Mouse (Mus musculus): Measurements from ENCODE around the gene Fam72a. TPM values are rescaled to one million over a fixed set of nuclear protein-coding genes. Genes with fewer than 3 reads are reported as not detected.
A peak's percentile ranks its signal among the peaks of the same experiment; 100 is the strongest.

Gene Fam72a
- polyA plus RNA-seq, 1 experiment from 2014 or later: 5.1 TPM

GRCm38 (mm10) chr1:131523794-131524193, 3.9 kb upstream of the Fam72a start:
- Histone ChIP-seq H3K36me3 (replicated peaks; ENCODE audit: control insufficient read depth, insufficient read depth, low read depth, low read length) (no peaks in the 10 kb centered on the region), H3K4me2 (ENCODE audit: low read depth, low read length) (peak overlapping the region; percentile 14; the same call in 1 of the 2 replicates), H3K27me3 (ENCODE audit: control insufficient read depth, insufficient read depth, low read length) (no peaks in the 10 kb centered on the region), H3K9ac (replicated peaks; ENCODE audit: low read length) (no peak overlapping the region), H3K27ac (replicated peaks; ENCODE audit: low read depth, low read length) (no peak overlapping the region), H3K9me3 (replicated peaks; ENCODE audit: control insufficient read depth, low read length) (no peaks in the 10 kb centered on the region), H3K4me3 (ENCODE audit: low read depth, low read length) (peak overlapping the region; percentile 3; the same call in 1 of the 2 replicates), H3K4me1 (ENCODE audit: control insufficient read depth, insufficient read depth, low read length) (peaks cover 5% of the 10 kb centered on the region; the same call in 1 of the 2 replicates)
- DNase-seq (ENCODE audit: low spot score) (no peak), ATAC-seq (replicated peaks; ENCODE audit: insufficient number of reproducible peaks, low FRiP score, low TSS enrichment, low read depth) (no peak)
- WGBS: 34% methylated on average over 3 of the region's 3 CpGs

DNA sequence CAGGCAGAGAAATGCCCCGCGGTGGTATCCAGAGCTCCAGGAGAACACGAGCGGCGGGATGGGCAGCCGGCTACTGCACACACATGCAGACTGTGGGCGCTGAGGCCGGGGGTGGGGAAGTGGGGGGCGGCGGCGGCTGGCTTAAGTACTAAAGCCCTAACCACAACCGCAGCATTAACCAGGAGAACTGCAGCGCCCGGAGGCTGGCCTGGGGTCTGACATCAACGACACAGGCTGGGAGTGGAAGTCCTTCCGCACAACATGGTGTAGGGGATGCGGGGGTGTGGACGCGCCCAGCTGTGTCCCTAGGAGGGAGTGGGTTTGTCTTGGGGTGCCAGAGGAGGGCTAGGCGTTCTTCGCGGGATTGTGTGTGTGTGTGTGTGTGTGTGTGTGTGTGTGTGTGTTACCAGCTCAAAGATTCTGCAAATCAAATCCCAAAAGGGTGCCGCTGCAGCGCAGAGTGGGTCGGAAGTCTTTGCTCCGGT, 2.6 kb upstream of the Fam72a start:
- H3K27ac ChIP-seq (replicated peaks; ENCODE audit: low read depth, low read length): no peak overlapping the region
- DNase-seq (ENCODE audit: low spot score) (peak; percentile 46), ATAC-seq (replicated peaks; ENCODE audit: insufficient number of reproducible peaks, low FRiP score, low TSS enrichment, low read depth) (no peak)
- peak overlapping the region; percentile 80 for H3K4me3 ChIP-seq (ENCODE audit: low read depth, low read length)
- H3K27me3 ChIP-seq (ENCODE audit: control insufficient read depth, insufficient read depth, low read length): no peaks in the 10 kb centered on the region
- H3K9ac ChIP-seq (replicated peaks; ENCODE audit: low read length): peak overlapping the region; percentile 89
- peaks cover 6% of the 10 kb centered on the region; the same call in 1 of the 2 replicates for H3K4me1 ChIP-seq (ENCODE audit: control insufficient read depth, insufficient read depth, low read length)
- under 1% methylated on average over 26 of the region's 26 CpGs for WGBS
- H3K9me3 ChIP-seq (replicated peaks; ENCODE audit: control insufficient read depth, low read length): no peaks in the 10 kb centered on the region
- H3K36me3 ChIP-seq (replicated peaks; ENCODE audit: control insufficient read depth, insufficient read depth, low read depth, low read length): no peaks in the 10 kb centered on the region
- peak overlapping the region; percentile 92 for H3K4me2 ChIP-seq (ENCODE audit: low read depth, low read length)

DNA sequence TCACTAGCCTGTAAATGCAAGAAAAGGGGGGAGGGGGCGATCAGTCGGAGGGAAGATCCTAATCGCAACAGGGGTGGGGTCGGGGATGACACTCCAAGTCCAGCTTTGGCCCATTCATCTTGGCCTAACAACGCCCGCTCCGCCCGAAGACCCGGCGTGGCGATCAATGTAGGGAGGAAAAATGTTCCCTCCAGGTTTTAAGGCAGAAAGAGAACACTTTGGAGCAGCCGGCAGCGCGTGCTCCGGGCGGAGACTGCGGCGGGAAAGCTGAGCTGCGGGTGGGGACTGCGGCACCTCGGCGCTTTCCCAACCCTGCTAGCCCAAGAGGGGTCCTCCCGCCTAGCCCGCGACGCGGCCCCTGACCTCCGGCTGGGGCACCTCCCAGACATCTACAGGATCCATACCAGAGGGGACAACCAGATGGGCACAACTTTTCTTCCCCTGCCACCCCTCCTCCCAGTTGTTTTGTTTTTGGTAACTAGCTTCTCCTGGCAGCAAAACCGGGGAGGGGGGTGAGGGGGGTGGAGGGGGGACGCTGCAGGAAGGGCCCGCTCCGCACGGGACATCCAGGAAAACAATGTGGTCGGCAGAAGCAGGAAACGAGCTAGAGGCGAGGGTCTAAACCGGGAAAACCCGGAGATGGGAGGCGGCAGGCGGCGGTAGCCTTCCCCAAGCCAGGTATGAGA, 2.0 kb upstream of the Fam72a start:
- no peaks in the 10 kb centered on the region for H3K9me3 ChIP-seq (replicated peaks; ENCODE audit: control insufficient read depth, low read length)
- H3K36me3 ChIP-seq (replicated peaks; ENCODE audit: control insufficient read depth, insufficient read depth, low read depth, low read length): no peaks in the 10 kb centered on the region
- H3K27ac ChIP-seq (replicated peaks; ENCODE audit: low read depth, low read length): peak overlapping the region; percentile 87
- ATAC-seq (replicated peaks; ENCODE audit: insufficient number of reproducible peaks, low FRiP score, low TSS enrichment, low read depth): no peak
- H3K4me2 ChIP-seq (ENCODE audit: low read depth, low read length): peak overlapping the region; percentile 92
- no peaks in the 10 kb centered on the region for H3K27me3 ChIP-seq (ENCODE audit: control insufficient read depth, insufficient read depth, low read length)
- DNase-seq (ENCODE audit: low spot score): peak; percentile 56
- peak overlapping the region; percentile 89 for H3K9ac ChIP-seq (replicated peaks; ENCODE audit: low read length)
- H3K4me3 ChIP-seq (ENCODE audit: low read depth, low read length): peak overlapping the region; percentile 80
- WGBS: under 1% methylated on average over 41 of the region's 41 CpGs
- H3K4me1 ChIP-seq (ENCODE audit: control insufficient read depth, insufficient read depth, low read length): peaks cover 6% of the 10 kb centered on the region; the same call in 1 of the 2 replicates

DNA sequence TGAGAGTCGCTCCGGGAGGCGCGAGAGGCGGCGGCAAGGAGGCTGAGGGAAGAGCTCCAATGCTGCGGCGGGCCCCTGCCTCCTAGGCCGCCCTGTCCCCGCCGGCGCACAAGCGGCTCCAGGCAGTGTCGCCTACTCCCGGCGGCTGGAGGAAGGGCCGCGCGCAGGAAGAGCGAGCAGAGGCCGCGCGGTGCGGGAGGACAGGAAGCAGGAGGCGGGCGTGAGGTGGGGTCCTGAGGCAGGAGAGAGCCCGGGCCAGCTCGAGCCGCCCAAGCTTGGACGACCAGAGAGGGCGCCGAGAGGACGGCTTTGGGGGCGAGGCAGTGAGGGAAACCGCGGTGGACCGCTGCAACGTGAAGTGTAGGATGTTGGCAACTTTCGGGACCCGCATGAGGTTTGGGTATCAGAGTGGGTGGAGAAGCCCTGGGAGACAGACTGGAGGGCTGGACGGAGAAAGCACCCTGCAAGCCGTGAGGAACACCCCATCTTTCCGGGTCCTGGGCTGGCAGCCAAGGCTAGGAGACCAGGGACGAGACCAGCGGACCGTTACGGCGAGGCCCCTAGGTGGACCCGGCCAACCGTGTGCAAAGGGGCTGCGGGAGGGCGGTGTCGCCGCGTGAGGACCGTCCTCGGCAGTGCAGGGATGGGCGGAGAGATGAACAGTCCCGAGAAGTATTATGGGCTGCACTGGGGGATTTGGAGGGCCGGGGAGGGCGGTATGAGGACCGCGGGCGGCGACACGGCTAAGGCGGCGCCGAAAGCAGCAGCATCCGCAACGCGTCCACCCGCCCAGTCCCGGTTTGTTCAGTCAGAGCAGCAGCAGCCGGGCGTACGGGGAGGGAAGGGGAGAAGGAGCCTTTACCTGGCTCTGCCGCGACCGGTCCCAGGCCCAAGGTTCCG, 1.1 kb upstream of the Fam72a start:
- peak overlapping the region; percentile 80 for H3K4me3 ChIP-seq (ENCODE audit: low read depth, low read length)
- H3K9me3 ChIP-seq (replicated peaks; ENCODE audit: control insufficient read depth, low read length): no peaks in the 10 kb centered on the region
- ATAC-seq (replicated peaks; ENCODE audit: insufficient number of reproducible peaks, low FRiP score, low TSS enrichment, low read depth) (peak; percentile 56), DNase-seq (ENCODE audit: low spot score) (peak; percentile 70)
- peaks cover 6% of the 10 kb centered on the region; the same call in 1 of the 2 replicates for H3K4me1 ChIP-seq (ENCODE audit: control insufficient read depth, insufficient read depth, low read length)
- no peaks in the 10 kb centered on the region for H3K27me3 ChIP-seq (ENCODE audit: control insufficient read depth, insufficient read depth, low read length)
- H3K27ac ChIP-seq (replicated peaks; ENCODE audit: low read depth, low read length): peak overlapping the region; percentile 87
- under 1% methylated on average over 74 of the region's 81 CpGs for whole genome bisulfite sequencing
- peak overlapping the region; percentile 89 for H3K9ac ChIP-seq (replicated peaks; ENCODE audit: low read length)
- H3K36me3 ChIP-seq (replicated peaks; ENCODE audit: control insufficient read depth, insufficient read depth, low read depth, low read length): no peaks in the 10 kb centered on the region
- peak overlapping the region; percentile 92 for H3K4me2 ChIP-seq (ENCODE audit: low read depth, low read length)

GRCm38 (mm10) chr1:131528081-131528507, 391 bp downstream of the Fam72a start:
- DNase-seq (ENCODE audit: low spot score): peak; percentile 77
- H3K4me1 ChIP-seq (ENCODE audit: control insufficient read depth, insufficient read depth, low read length): peaks cover 6% of the 10 kb centered on the region; the same call in 1 of the 2 replicates
- WGBS: under 1% methylated on average over 32 of the region's 34 CpGs

DNA sequence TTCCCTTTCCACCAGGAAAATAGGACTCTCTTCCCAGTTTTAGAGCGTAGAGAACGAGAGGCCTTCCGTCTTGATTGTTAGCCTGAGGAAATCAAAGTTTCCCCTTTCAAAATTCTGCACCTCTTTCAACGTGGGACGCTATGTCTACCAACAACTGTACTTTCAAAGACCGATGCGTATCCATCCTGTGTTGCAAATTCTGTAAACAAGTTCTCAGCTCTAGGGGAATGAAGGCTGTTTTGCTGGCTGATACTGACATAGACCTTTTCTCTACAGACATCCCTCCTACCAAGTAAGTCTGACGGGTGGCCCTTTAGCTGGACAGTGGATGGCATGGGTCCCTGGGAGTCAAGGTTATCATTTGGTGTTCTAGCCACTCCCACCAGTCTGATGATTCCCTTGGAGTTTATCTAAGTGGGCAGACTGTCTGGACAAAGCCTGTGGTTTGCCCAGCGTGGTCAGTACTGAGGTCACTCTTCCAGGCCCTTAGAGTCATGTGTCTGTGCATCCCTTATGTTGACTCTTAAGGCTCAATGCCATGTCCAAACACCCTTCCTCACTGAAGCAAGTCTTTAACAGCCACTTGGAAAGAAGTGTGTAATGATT, 961 bp downstream of the Fam72a start:
- 3% methylated on average over 9 of the region's 9 CpGs for WGBS
- peak overlapping the region; percentile 51 for H3K4me3 ChIP-seq (ENCODE audit: low read depth, low read length)
- peak overlapping the region; percentile 50 for H3K9ac ChIP-seq (replicated peaks; ENCODE audit: low read length)
- no peak for ATAC-seq (replicated peaks; ENCODE audit: insufficient number of reproducible peaks, low FRiP score, low TSS enrichment, low read depth)
- H3K27me3 ChIP-seq (ENCODE audit: control insufficient read depth, insufficient read depth, low read length): no peaks in the 10 kb centered on the region
- no peaks in the 10 kb centered on the region for H3K36me3 ChIP-seq (replicated peaks; ENCODE audit: control insufficient read depth, insufficient read depth, low read depth, low read length)
- H3K4me1 ChIP-seq (ENCODE audit: control insufficient read depth, insufficient read depth, low read length): peaks cover 6% of the 10 kb centered on the region; the same call in 1 of the 2 replicates
- H3K27ac ChIP-seq (replicated peaks; ENCODE audit: low read depth, low read length): no peak overlapping the region; the same call in 1 of the 2 replicates
- H3K9me3 ChIP-seq (replicated peaks; ENCODE audit: control insufficient read depth, low read length): no peaks in the 10 kb centered on the region
- no peak for DNase-seq (ENCODE audit: low spot score)
- peak overlapping the region; percentile 74 for H3K4me2 ChIP-seq (ENCODE audit: low read depth, low read length)

More at GRCm38 (mm10) chr1:131528081-131528507, 391 bp downstream of the Fam72a start:
- Histone ChIP-seq H3K4me3 (ENCODE audit: low read depth, low read length) (peak overlapping the region; percentile 51), H3K36me3 (replicated peaks; ENCODE audit: control insufficient read depth, insufficient read depth, low read depth, low read length) (no peaks in the 10 kb centered on the region), H3K9me3 (replicated peaks; ENCODE audit: control insufficient read depth, low read length) (no peaks in the 10 kb centered on the region), H3K27ac (replicated peaks; ENCODE audit: low read depth, low read length) (peak overlapping the region; percentile 49), H3K4me2 (ENCODE audit: low read depth, low read length) (peak overlapping the region; percentile 74), H3K27me3 (ENCODE audit: control insufficient read depth, insufficient read depth, low read length) (no peaks in the 10 kb centered on the region), H3K9ac (replicated peaks; ENCODE audit: low read length) (peak overlapping the region; percentile 50)
- ATAC-seq (replicated peaks; ENCODE audit: insufficient number of reproducible peaks, low FRiP score, low TSS enrichment, low read depth): no peak

GRCm38 (mm10) chr1:131539771-131540170, 12.1 kb downstream of the Fam72a start:
- WGBS: 97% methylated on average over 4 of the region's 4 CpGs
- no peak for ATAC-seq (replicated peaks; ENCODE audit: insufficient number of reproducible peaks, low FRiP score, low TSS enrichment, low read depth)

More at GRCm38 (mm10) chr1:131539771-131540170, 12.1 kb downstream of the Fam72a start:
- Histone ChIP-seq H3K36me3 (replicated peaks; ENCODE audit: control insufficient read depth, insufficient read depth, low read depth, low read length) (no peaks in the 10 kb centered on the region), H3K9ac (replicated peaks; ENCODE audit: low read length) (no peak overlapping the region), H3K27ac (replicated peaks; ENCODE audit: low read depth, low read length) (no peak overlapping the region), H3K27me3 (ENCODE audit: control insufficient read depth, insufficient read depth, low read length) (no peaks in the 10 kb centered on the region), H3K4me2 (ENCODE audit: low read depth, low read length) (no peak overlapping the region), H3K4me1 (ENCODE audit: control insufficient read depth, insufficient read depth, low read length) (no peaks in the 10 kb centered on the region), H3K4me3 (ENCODE audit: low read depth, low read length) (no peak overlapping the region), H3K9me3 (replicated peaks; ENCODE audit: control insufficient read depth, low read length) (no peaks in the 10 kb centered on the region)
- DNase-seq (ENCODE audit: low spot score): no peak

Data from embryonic facial prominence, embryonic 11.5 days (tissue).